Mouse (Mus musculus) kidney, embryonic 14.5 days (tissue): Measurements from ENCODE around the gene Usp17la. TPM values are rescaled to one million over a fixed set of nuclear protein-coding genes. Genes with fewer than 3 reads are reported as not detected.

ENCODE experiments used
- ATAC-seq: fragments of 200-750 bp; cut with Nextera tagmentation; 2 replicates; pipeline ENCODE4 v1.8.0; 2017; ENCODE audit warnings: moderate number of reproducible peaks, mild to moderate bottlenecking, moderate TSS enrichment, moderate library complexity; ENCODE audit not compliant: low FRiP score, low TSS enrichment
- H3K27ac ChIP-seq: fragments of 300-500 bp; sonication (generic); 2 replicates; pipeline ENCODE4 v1.5.1; 2014; ENCODE audit warnings: low read depth, mild to moderate bottlenecking, low read length, moderate library complexity, mixed read lengths
- H3K27me3 ChIP-seq: fragments of 300-500 bp; sonication (generic); 2 replicates; pipeline ENCODE4 v1.6.1; 2014; ENCODE audit warnings: mild to moderate bottlenecking, low read length; ENCODE audit not compliant: control insufficient read depth, insufficient read depth
- H3K36me3 ChIP-seq: fragments of 300-500 bp; sonication (generic); 2 replicates; pipeline ENCODE4 v1.6.1; 2014; ENCODE audit warnings: low read length, mixed read lengths; ENCODE audit not compliant: control insufficient read depth, insufficient read depth
- H3K4me1 ChIP-seq: fragments of 300-500 bp; sonication (generic); 2 replicates; pipeline ENCODE4 v1.6.1; 2014; ENCODE audit warnings: low read length, mixed read lengths; ENCODE audit not compliant: control insufficient read depth, insufficient read depth
- H3K4me2 ChIP-seq: fragments of 300-500 bp; sonication (generic); replicated peaks from 2 replicates; pipeline ENCODE4 v1.6.1; 2014; ENCODE audit warnings: low read depth, mild to moderate bottlenecking, low read length
- H3K4me3 ChIP-seq: fragments of 300-500 bp; sonication (generic); 2 replicates; pipeline ENCODE4 v1.5.1; 2014; ENCODE audit warnings: mild to moderate bottlenecking, low read length
- H3K9ac ChIP-seq: fragments of 300-500 bp; sonication (generic); 2 replicates; pipeline ENCODE4 v1.6.1; 2014; ENCODE audit warnings: low read depth, mild to moderate bottlenecking, low read length, moderate library complexity
- H3K9me3 ChIP-seq: fragments of 300-500 bp; sonication (generic); 2 replicates; pipeline ENCODE4 v1.6.1; 2016; ENCODE audit warnings: low read length; ENCODE audit not compliant: control insufficient read depth
- WGBS: fragments of 180-500 bp; shearing (Covaris S2); extraction: QIAGEN DNeasy Blood & Tissue Kit; methylation state at CpG from one replicate; pipeline ENCODE4 v1.1.7; 2014; 5-methylcytosine and 5-hydroxymethylcytosine counted together
- polyA plus RNA-seq: library from polyadenylated mRNA; unstranded; fragments of >200 nt; fragmentation: Nextera tagmentation; extraction: Ambion mirVana; gene quantifications from 2 replicates; pipeline ENCODE4 v1.2.1, GENCODE M21; 2014

The Usp17la gene
- polyA plus RNA-seq, 1 experiment from 2014 or later: not detected

GRCm38 (mm10) chr7:104895852-104896251 is 39.0 kb downstream of the Usp17la start, which contains the start of gene Olfr666:
Gene Olfr666 (minus strand): TSS chr7:104895952.
- no peak for ATAC-seq

More at GRCm38 (mm10) chr7:104895852-104896251, 39.0 kb downstream of the Usp17la start, which contains the start of gene Olfr666:
- WGBS: 92% methylated on average over 2 of the region's 2 CpGs
- no peaks in the 10 kb centered on the region for H3K36me3 ChIP-seq
- no peak within 1 kb of the TSS for H3K9ac ChIP-seq
- no peaks in the 10 kb centered on the region for H3K27me3 ChIP-seq
- no peak within 1 kb of the TSS for H3K4me2 ChIP-seq
- H3K9me3 ChIP-seq: no peaks in the 10 kb centered on the region
- no peaks in the 10 kb centered on the region for H3K4me1 ChIP-seq
- H3K4me3 ChIP-seq: no peak within 1 kb of the TSS
- H3K27ac ChIP-seq: no peak within 1 kb of the TSS

Other genes starting within 250 kb of the Usp17la start
- gene Olfr656, start 243.1 kb upstream of the Usp17la start, polyA plus RNA-seq: not detected in 2 replicates
- gene Olfr657, start 232.2 kb upstream of the Usp17la start, polyA plus RNA-seq: not detected in 2 replicates
- gene Olfr658, start 209.7 kb upstream of the Usp17la start, polyA plus RNA-seq: not detected in 2 replicates
- gene Olfr659, start 190.3 kb upstream of the Usp17la start, polyA plus RNA-seq: not detected in 2 replicates
- not detected in 2 replicates for gene Olfr661, start 170.5 kb upstream of the Usp17la start, polyA plus RNA-seq
- gene Usp17le, start 79.5 kb upstream of the Usp17la start, polyA plus RNA-seq: not detected in 2 replicates
- gene Usp17lb, start 14.4 kb upstream of the Usp17la start, polyA plus RNA-seq: not detected in 2 replicates
- gene Olfr665, start 21.0 kb downstream of the Usp17la start, polyA plus RNA-seq: not detected in 2 replicates
- not detected in 2 replicates for gene Olfr666, start 38.9 kb downstream of the Usp17la start, polyA plus RNA-seq
- gene Olfr667, start 64.5 kb downstream of the Usp17la start, polyA plus RNA-seq: not detected in 2 replicates
- gene Olfr668, start 71.0 kb downstream of the Usp17la start, polyA plus RNA-seq: not detected in 2 replicates
- gene Olfr669, start 77.2 kb downstream of the Usp17la start, polyA plus RNA-seq: not detected in 2 replicates
- not detected in 2 replicates for gene Olfr670, start 105.6 kb downstream of the Usp17la start, polyA plus RNA-seq
- gene Olfr671, start 122.1 kb downstream of the Usp17la start, polyA plus RNA-seq: not detected in 2 replicates
- not detected in 2 replicates for gene Olfr672, start 145.0 kb downstream of the Usp17la start, polyA plus RNA-seq
- not detected in 2 replicates for gene Olfr675, start 171.5 kb downstream of the Usp17la start, polyA plus RNA-seq
- not detected in 2 replicates for gene Olfr676, start 175.7 kb downstream of the Usp17la start, polyA plus RNA-seq
- gene Olfr677, start 194.4 kb downstream of the Usp17la start, polyA plus RNA-seq: not detected in 2 replicates
- not detected in 2 replicates for gene Olfr678, start 207.5 kb downstream of the Usp17la start, polyA plus RNA-seq
- gene Olfr679, start 224.2 kb downstream of the Usp17la start, polyA plus RNA-seq: not detected in 2 replicates
- not detected in 2 replicates for gene Olfr680-ps1, start 235.8 kb downstream of the Usp17la start, polyA plus RNA-seq